Mouse (Mus musculus): Measurements from ENCODE around the gene Ece1. TPM values are rescaled to one million over a fixed set of nuclear protein-coding genes. Genes with fewer than 3 reads are reported as not detected.

The Ece1 gene
- polyA plus RNA-seq, 1 experiment: 69.9 TPM

GRCm38 (mm10) chr4:138000682-138001081 lies 138.6 kb downstream of the Ece1 start:
- no peak for TF ChIP-seq MYOD1 (IDR thresholded peaks at IDR 0.05; ENCODE audit: control insufficient read depth in 1 of 3, insufficient read length in 2 of 3, low read depth in 2 of 3)
- TF ChIP-seq USF1 (IDR thresholded peaks at IDR 0.05; ENCODE audit: low read depth): no peak
- no peak for TF ChIP-seq CEBPB (IDR thresholded peaks at IDR 0.05; ENCODE audit: insufficient read depth, poor library complexity, severe bottlenecking)
- H3K36me3 ChIP-seq (ENCODE audit: control insufficient read depth, insufficient read depth): peaks cover 25% of the 10 kb centered on the region
- H3ac ChIP-seq (ENCODE audit: control insufficient read depth, insufficient read length): no peak overlapping the region
- H3K79me2 ChIP-seq (ENCODE audit: control insufficient read depth, insufficient read depth): peaks cover 51% of the 10 kb centered on the region
- no peak overlapping the region for H3K4me3 ChIP-seq
- H3K4me2 ChIP-seq (ENCODE audit: low read depth): no peak overlapping the region
- no peaks in the 10 kb centered on the region for H3K27me3 ChIP-seq (ENCODE audit: control insufficient read depth, insufficient read depth, insufficient read length)

- Histone ChIP-seq H3K4me2 (ENCODE audit: low read depth) (no peak overlapping the region), H3K27me3 (ENCODE audit: control insufficient read depth, insufficient read depth, insufficient read length) (no peaks in the 10 kb centered on the region), H3K79me2 (ENCODE audit: control insufficient read depth, insufficient read depth) (peaks cover 47% of the 10 kb centered on the region), H3ac (ENCODE audit: control insufficient read depth, insufficient read length) (no peak overlapping the region), H3K36me3 (ENCODE audit: control insufficient read depth, insufficient read depth) (peaks cover 22% of the 10 kb centered on the region), H3K4me3 (no peak overlapping the region)
- TF ChIP-seq MYOD1 (IDR thresholded peaks at IDR 0.05; ENCODE audit: control insufficient read depth in 1 of 3, insufficient read length in 2 of 3, low read depth in 2 of 3) (no peak), REST (IDR thresholded peaks at IDR 0.05; ENCODE audit: insufficient read depth, insufficient read length) (no peak), E2F4 (IDR thresholded peaks at IDR 0.05; ENCODE audit: insufficient read depth) (no peak), CEBPB (IDR thresholded peaks at IDR 0.05; ENCODE audit: insufficient read depth, poor library complexity, severe bottlenecking) (no peak), USF1 (IDR thresholded peaks at IDR 0.05; ENCODE audit: low read depth) (no peak), MYOG (IDR thresholded peaks at IDR 0.05; ENCODE audit: control insufficient read depth in 1 of 3, insufficient read depth in 1 of 3, insufficient read length in 2 of 3, low read depth in 2 of 3) (no peak), POLR2AphosphoS2 (IDR thresholded peaks at IDR 0.05; ENCODE audit: insufficient read length, low read depth) (no peak), POLR2A (IDR thresholded peaks at IDR 0.05; ENCODE audit: insufficient read length, low read depth) (no peak), TCF12 (IDR thresholded peaks at IDR 0.05; ENCODE audit: insufficient read depth, poor library complexity, severe bottlenecking) (no peak), SRF (IDR thresholded peaks at IDR 0.05; ENCODE audit: control insufficient read depth, insufficient read length, low read depth) (no peak), MAX (IDR thresholded peaks at IDR 0.05; ENCODE audit: low read depth) (no peak), TCF3 (IDR thresholded peaks at IDR 0.05; ENCODE audit: insufficient read length, low read depth) (no peak)
These were observed 142.0 kb downstream of the Ece1 start for GRCm38 (mm10) chr4:138003909-138004610.

DNA sequence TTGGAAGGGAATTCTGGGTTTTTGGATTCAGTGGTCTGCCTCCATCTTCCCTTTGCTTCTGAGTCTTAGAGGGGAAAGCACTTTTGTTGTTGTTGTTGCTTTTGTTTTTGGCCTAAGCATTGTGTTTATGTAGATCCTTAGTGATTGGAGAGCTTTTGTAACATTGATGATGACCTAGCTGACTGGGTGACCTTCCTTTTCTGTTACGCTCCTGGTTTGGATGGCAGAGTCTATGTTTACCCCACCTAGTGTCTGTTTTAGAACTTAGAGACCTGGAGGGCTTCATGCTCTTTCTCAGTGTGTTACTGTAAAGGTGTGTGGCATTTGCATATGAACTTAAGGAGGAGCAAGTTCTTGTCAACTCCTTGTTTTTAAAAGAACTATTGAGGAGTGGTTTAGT lies 143.7 kb downstream of the Ece1 start:
- H3ac ChIP-seq (ENCODE audit: control insufficient read depth, insufficient read length): no peak overlapping the region
- no peak overlapping the region for H3K4me3 ChIP-seq
- H3K27me3 ChIP-seq (ENCODE audit: control insufficient read depth, insufficient read depth, insufficient read length): no peaks in the 10 kb centered on the region
- H3K36me3 ChIP-seq (ENCODE audit: control insufficient read depth, insufficient read depth): peaks cover 12% of the 10 kb centered on the region
- H3K4me2 ChIP-seq (ENCODE audit: low read depth): no peak overlapping the region
- H3K79me2 ChIP-seq (ENCODE audit: control insufficient read depth, insufficient read depth): peaks cover 36% of the 10 kb centered on the region
- TF ChIP-seq TCF12 (IDR thresholded peaks at IDR 0.05; ENCODE audit: insufficient read depth, poor library complexity, severe bottlenecking) (no peak), MYOD1 (IDR thresholded peaks at IDR 0.05; ENCODE audit: control insufficient read depth in 1 of 3, insufficient read length in 2 of 3, low read depth in 2 of 3) (no peak), MYOG (IDR thresholded peaks at IDR 0.05; ENCODE audit: control insufficient read depth in 1 of 3, insufficient read depth in 1 of 3, insufficient read length in 2 of 3, low read depth in 2 of 3) (no peak), REST (IDR thresholded peaks at IDR 0.05; ENCODE audit: insufficient read depth, insufficient read length) (no peak), E2F4 (IDR thresholded peaks at IDR 0.05; ENCODE audit: insufficient read depth) (no peak), SRF (IDR thresholded peaks at IDR 0.05; ENCODE audit: control insufficient read depth, insufficient read length, low read depth) (no peak)

- Histone ChIP-seq H3K27me3 (ENCODE audit: control insufficient read depth, insufficient read depth, insufficient read length) (no peaks in the 10 kb centered on the region), H3K4me3 (no peak overlapping the region), H3K36me3 (ENCODE audit: control insufficient read depth, insufficient read depth) (peaks cover 12% of the 10 kb centered on the region), H3K79me2 (ENCODE audit: control insufficient read depth, insufficient read depth) (peaks cover 30% of the 10 kb centered on the region), H3K4me2 (ENCODE audit: low read depth) (no peak overlapping the region), H3ac (ENCODE audit: control insufficient read depth, insufficient read length) (no peak overlapping the region)
- TF ChIP-seq MYOG (IDR thresholded peaks at IDR 0.05; ENCODE audit: control insufficient read depth in 1 of 3, insufficient read depth in 1 of 3, insufficient read length in 2 of 3, low read depth in 2 of 3) (no peak), POLR2AphosphoS2 (IDR thresholded peaks at IDR 0.05; ENCODE audit: insufficient read length, low read depth) (no peak), REST (IDR thresholded peaks at IDR 0.05; ENCODE audit: insufficient read depth, insufficient read length) (no peak), TCF12 (IDR thresholded peaks at IDR 0.05; ENCODE audit: insufficient read depth, poor library complexity, severe bottlenecking) (no peak), USF1 (IDR thresholded peaks at IDR 0.05; ENCODE audit: low read depth) (no peak), SRF (IDR thresholded peaks at IDR 0.05; ENCODE audit: control insufficient read depth, insufficient read length, low read depth) (no peak), CEBPB (IDR thresholded peaks at IDR 0.05; ENCODE audit: insufficient read depth, poor library complexity, severe bottlenecking) (no peak), TCF3 (IDR thresholded peaks at IDR 0.05; ENCODE audit: insufficient read length, low read depth) (no peak), MYOD1 (IDR thresholded peaks at IDR 0.05; ENCODE audit: control insufficient read depth in 1 of 3, insufficient read length in 2 of 3, low read depth in 2 of 3) (no peak), POLR2A (IDR thresholded peaks at IDR 0.05; ENCODE audit: insufficient read length, low read depth) (no peak), E2F4 (IDR thresholded peaks at IDR 0.05; ENCODE audit: insufficient read depth) (no peak), MAX (IDR thresholded peaks at IDR 0.05; ENCODE audit: low read depth) (no peak)
These were observed 145.0 kb downstream of the Ece1 start for GRCm38 (mm10) chr4:138006951-138007613.

Measured in myocyte (in vitro differentiated cells).